Mouse (Mus musculus) lung, postnatal 14 days (tissue): ENCODE measurements around the gene Pdk3.
A peak's percentile ranks its signal among the peaks of the same experiment; 100 is the strongest.

Experiments used
- DNase-seq: peaks from one replicate; pipeline ENCODE4 v3.0.0; 2021

The Pdk3 gene

GRCm38 (mm10) chrX:93831561-93832336, at the start of gene Pdk3:
Pdk3 (minus strand) TSS chrX:93832201.
- peak; percentile 72 for DNase-seq

- no peak for DNase-seq
Observed at GRCm38 (mm10) chrX:93877634-93878016, 45.6 kb upstream of the Pdk3 start.

GRCm38 (mm10) chrX:93876981-93877633, 45.1 kb upstream of the Pdk3 start:
- DNase-seq = no peak

- no peak for DNase-seq
Observed at GRCm38 (mm10) chrX:93863393-93863792, 31.4 kb upstream of the Pdk3 start.

GRCm38 (mm10) chrX:93862525-93863086, 30.6 kb upstream of the Pdk3 start:
- no peak for DNase-seq

GRCm38 (mm10) chrX:93857756-93858155, 25.8 kb upstream of the Pdk3 start:
- no peak for DNase-seq

- DNase-seq = no peak
Observed at GRCm38 (mm10) chrX:93832337-93832884, 410 bp upstream of the Pdk3 start.

GRCm38 (mm10) chrX:93825787-93826186, 6.2 kb downstream of the Pdk3 start:
- peak; percentile 3 for DNase-seq

- no peak for DNase-seq
Observed at GRCm38 (mm10) chrX:93808040-93808439, 24.0 kb downstream of the Pdk3 start.

GRCm38 (mm10) chrX:93793168-93793567, 38.8 kb downstream of the Pdk3 start:
- DNase-seq = peak; percentile 48

- no peak for DNase-seq
Observed at GRCm38 (mm10) chrX:93789562-93789961, 42.4 kb downstream of the Pdk3 start.

GRCm38 (mm10) chrX:93760770-93761169, 71.2 kb downstream of the Pdk3 start:
- DNase-seq = no peak

GRCm38 (mm10) chrX:93756867-93757455, 75.0 kb downstream of the Pdk3 start:
- no peak for DNase-seq

- no peak for DNase-seq
Observed at GRCm38 (mm10) chrX:93755210-93755842, 76.7 kb downstream of the Pdk3 start.

GRCm38 (mm10) chrX:93750566-93750965, 81.4 kb downstream of the Pdk3 start:
- no peak for DNase-seq

GRCm38 (mm10) chrX:93749165-93749564, 82.8 kb downstream of the Pdk3 start:
- DNase-seq = no peak

- no peak for DNase-seq
Observed at GRCm38 (mm10) chrX:93732975-93733748, 98.8 kb downstream of the Pdk3 start.

- DNase-seq = no peak
Observed at GRCm38 (mm10) chrX:93732407-93732806, 99.6 kb downstream of the Pdk3 start.

- DNase-seq = no peak
Observed at GRCm38 (mm10) chrX:93730854-93731253, 101.1 kb downstream of the Pdk3 start.

- no peak for DNase-seq
Observed at GRCm38 (mm10) chrX:93729529-93729928, 102.5 kb downstream of the Pdk3 start.
